In genomic region chr13:73331736-73332135, GRCm38 (mm10) we compare ENCODE assay signal across 8 mouse cellular contexts. TPM values are rescaled to one million over a fixed set of nuclear protein-coding genes. Genes with fewer than 3 reads are reported as not detected.
DNase-seq lines count a peak whose midpoint lies in the region; ATAC-seq and TF ChIP-seq lines count a peak whose summit lies in the region.

No protein-coding gene starts in this region.

- no peak overlapping the region for H3ac ChIP-seq in C2C12 (ENCODE audit: control insufficient read depth, insufficient read length, low read depth)

- peaks cover 25% of the 10 kb centered on the region for H3K79me2 ChIP-seq in C2C12 (ENCODE audit: control insufficient read depth, insufficient read depth)

- no peaks in the 10 kb centered on the region for H3K27me3 ChIP-seq in cerebellum, adult 2 months (ENCODE audit: control insufficient read depth, insufficient read depth, low read length)
- no peaks in the 10 kb centered on the region for H3K27me3 ChIP-seq in C2C12 (ENCODE audit: control insufficient read depth, insufficient read depth, insufficient read length)
- no peaks in the 10 kb centered on the region for H3K27me3 ChIP-seq in forebrain, embryonic 16.5 days (replicated peaks; ENCODE audit: control insufficient read depth, insufficient read depth, low read length)
- H3K27me3 ChIP-seq in liver, embryonic 13.5 days, result no peaks in the 10 kb centered on the region

- no peak overlapping the region for H3K27ac ChIP-seq in cerebellum, adult 2 months (ENCODE audit: insufficient read depth, low read length)
- H3K27ac ChIP-seq in forebrain, embryonic 16.5 days (ENCODE audit: low read length), result no peak overlapping the region
- peak overlapping the region; percentile 70; the same call in 1 of the 2 replicates for H3K27ac ChIP-seq in liver, embryonic 13.5 days

- WGBS in cerebellum, adult 2 months, result 43% methylated on average over 3 of the region's 3 CpGs
- 65% methylated on average over 3 of the region's 3 CpGs for WGBS in forebrain, embryonic 16.5 days
- WGBS in liver, embryonic 13.5 days (ENCODE audit: insufficient replicate concordance), result 28% methylated on average over 3 of the region's 3 CpGs

- DNase-seq in cerebellum, adult 2 months, result no peak
- no peak for DNase-seq in cerebellum, adult 18-20 months
- DNase-seq in liver, embryonic 13.5 days, result no peak
- DNase-seq in natural killer cell, adult 2 months (ENCODE audit: low spot score in 2 of 2), result no peak
- DNase-seq in right cerebral cortex, adult 2 months (ENCODE audit: low spot score in 2 of 2), result no peak
- DNase-seq in ovary, postnatal 10 days (ENCODE audit: low spot score), result no peak

- H3K9me3 ChIP-seq in forebrain, embryonic 16.5 days (ENCODE audit: control insufficient read depth, low read length), result no peaks in the 10 kb centered on the region
- no peaks in the 10 kb centered on the region for H3K9me3 ChIP-seq in liver, embryonic 13.5 days (replicated peaks)

- peaks cover 4% of the 10 kb centered on the region for H3K79me3 ChIP-seq in C2C12 (ENCODE audit: low read depth)

- H3K4me3 ChIP-seq in cerebellum, adult 2 months (replicated peaks; ENCODE audit: insufficient read depth, low read depth, low read length), result peak overlapping the region; percentile 88
- H3K4me3 ChIP-seq in C2C12 (ENCODE audit: insufficient read depth, poor library complexity, severe bottlenecking), result peak overlapping the region; percentile 63
- H3K4me3 ChIP-seq in forebrain, embryonic 16.5 days (replicated peaks; ENCODE audit: low read length), result peak overlapping the region; percentile 71
- peak overlapping the region; percentile 86 for H3K4me3 ChIP-seq in liver, embryonic 13.5 days (replicated peaks)

- H3K36me3 ChIP-seq in C2C12 (ENCODE audit: control insufficient read depth, insufficient read depth), result no peaks in the 10 kb centered on the region
- H3K36me3 ChIP-seq in forebrain, embryonic 16.5 days (ENCODE audit: control insufficient read depth, insufficient read depth), result no peaks in the 10 kb centered on the region
- H3K36me3 ChIP-seq in liver, embryonic 13.5 days, result 0 out of 2 replicates have a peak, but pooled peaks cover 3% of the 10 kb centered on the region

- peak overlapping the region; percentile 78 for H3K9ac ChIP-seq in forebrain, embryonic 16.5 days (replicated peaks; ENCODE audit: low read depth, low read length)
- H3K9ac ChIP-seq in liver, embryonic 13.5 days, result peak overlapping the region; percentile 89

- no peak for TF ChIP-seq POLR2A in cerebellum, adult 2 months (IDR thresholded peaks at IDR 0.05; ENCODE audit: borderline replicate concordance, insufficient read depth, low read length)

- TF ChIP-seq CTCF in cerebellum, adult 2 months (IDR thresholded peaks at IDR 0.05; ENCODE audit: borderline replicate concordance, insufficient read depth, low read depth, low read length), result no peak
- TF ChIP-seq CTCF in C2C12 (IDR thresholded peaks at IDR 0.05; ENCODE audit: control insufficient read depth, insufficient read depth, insufficient read length), result no peak

- no peaks in the 10 kb centered on the region; the same call in 1 of the 2 replicates for H3K4me1 ChIP-seq in cerebellum, adult 2 months (ENCODE audit: control insufficient read depth, insufficient read depth, low read length)
- peaks cover 19% of the 10 kb centered on the region for H3K4me1 ChIP-seq in forebrain, embryonic 16.5 days (replicated peaks; ENCODE audit: control insufficient read depth, insufficient read depth, low read length)
- H3K4me1 ChIP-seq in liver, embryonic 13.5 days (replicated peaks), result peaks cover 44% of the 10 kb centered on the region

- no peak for ATAC-seq in forebrain, embryonic 16.5 days
- no peak for ATAC-seq in liver, embryonic 13.5 days (ENCODE audit: low read depth)

- H3K4me2 ChIP-seq in forebrain, embryonic 16.5 days (ENCODE audit: low read length), result peak overlapping the region; percentile 92
- H3K4me2 ChIP-seq in liver, embryonic 13.5 days, result peak overlapping the region; percentile 85

TF ChIP-seq in C2C12, 6 proteins besides CTCF, POLR2A, EP300 and RAD21:
- TF ChIP-seq MYOD1 (IDR thresholded peaks at IDR 0.05; ENCODE audit: control insufficient read depth, insufficient read length, low read depth) (no peak), MAX (IDR thresholded peaks at IDR 0.05) (no peak), CEBPB (IDR thresholded peaks at IDR 0.05; ENCODE audit: low read depth) (no peak), MYOG (IDR thresholded peaks at IDR 0.05; ENCODE audit: control insufficient read depth, extremely low read depth, insufficient read length) (no peak), FOSL1 (IDR thresholded peaks at IDR 0.05; ENCODE audit: insufficient read depth, low read length, poor library complexity, severe bottlenecking) (no peak), USF1 (IDR thresholded peaks at IDR 0.05; ENCODE audit: low read depth) (no peak)

RNA-seq across cellular contexts. Expression of gene Ndufs6, which starts 3.4 kb away (rescaled TPM):
- polyA plus RNA-seq in cerebellum, adult 2 months (2012; rRNA removed), result 271 and 306 TPM in 2 replicates
- 288 TPM for polyA plus RNA-seq in C2C12 (2012; fragmentation: generic; extraction: Trizol)
- 313 and 333 TPM in 2 replicates for polyA plus RNA-seq in forebrain, embryonic 16.5 days (2015; fragmentation: Nextera tagmentation; extraction: Ambion mirVana)
- polyA plus RNA-seq in liver, embryonic 13.5 days (2015; fragmentation: Nextera tagmentation; extraction: Ambion mirVana), result 271 and 302 TPM in 2 replicates

RNA-seq across cellular contexts. Expression of gene Mrpl36, which starts 3.4 kb away (rescaled TPM):
- 72.6 and 74.3 TPM in 2 replicates for polyA plus RNA-seq in cerebellum, adult 2 months (2012; rRNA removed)
- polyA plus RNA-seq in C2C12 (2012; fragmentation: generic; extraction: Trizol), result 94.7 TPM
- polyA plus RNA-seq in forebrain, embryonic 16.5 days (2015; fragmentation: Nextera tagmentation; extraction: Ambion mirVana), result 92.2 and 93.9 TPM in 2 replicates
- 124 and 132 TPM in 2 replicates for polyA plus RNA-seq in liver, embryonic 13.5 days (2015; fragmentation: Nextera tagmentation; extraction: Ambion mirVana)
